Mouse (Mus musculus) G1E (cell line): ENCODE measurements around the gene Mgat4b.

ENCODE experiments used
- CTCF ChIP-seq: IDR thresholded peaks from 2 replicates; pipeline ENCODE4 v1.5.1; 2012; ENCODE audit warnings: low read depth, low read length, inconsistent platforms, mixed read lengths
- POLR2AphosphoS5 ChIP-seq: IDR thresholded peaks from 2 replicates; pipeline ENCODE4 v1.6.1; 2012; ENCODE audit warnings: low read depth, low read length, inconsistent platforms; ENCODE audit not compliant: insufficient replicate concordance

DNA sequence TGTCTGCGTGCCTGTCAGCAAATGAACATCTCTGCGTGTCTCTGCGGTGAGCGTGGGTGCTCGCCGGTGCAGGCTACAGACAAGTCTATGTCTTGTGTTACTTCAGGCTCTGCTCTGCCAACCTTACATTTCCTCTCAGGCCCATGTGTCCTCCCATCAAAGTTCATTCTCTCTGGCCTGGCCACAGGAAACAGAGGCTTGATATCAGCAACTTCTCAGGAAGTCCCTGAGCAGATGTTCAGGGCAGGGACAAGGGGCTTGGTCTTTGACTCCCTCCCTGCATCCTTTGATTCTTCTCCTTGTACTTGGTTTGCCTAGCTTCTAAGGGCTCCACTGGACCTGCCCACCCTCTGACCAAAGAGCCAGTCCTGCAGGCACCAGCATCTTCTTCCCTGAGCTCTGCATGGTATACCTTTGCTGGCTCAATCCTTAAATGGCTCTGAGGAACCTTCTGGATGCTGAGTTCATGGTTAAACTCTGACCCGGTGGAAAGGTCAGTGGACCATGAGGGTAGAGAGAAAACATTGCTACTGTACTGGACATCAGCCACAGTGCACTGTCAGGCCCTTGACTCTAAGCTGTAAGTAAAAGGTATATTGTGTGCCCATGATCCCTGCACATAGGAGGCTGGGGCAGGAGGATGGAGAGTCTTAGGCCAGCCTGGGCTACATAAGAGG lies 29.7 kb downstream of the Mgat4b start:
- TF ChIP-seq CTCF, result no peak
- TF ChIP-seq POLR2AphosphoS5, result no peak
